Mouse (Mus musculus) kidney, adult 2 months (tissue): Measurements from ENCODE around the gene Ccdc65.

Experiments used
- CTCF ChIP-seq: fragments of 200-500 bp; conservative IDR thresholded peaks from 2 replicates; pipeline ENCODE4 v1.5.1; 2011; ENCODE audit warnings: low read depth, mild to moderate bottlenecking, control low read depth, low read length, moderate library complexity, mixed read lengths; ENCODE audit not compliant: insufficient read depth, insufficient read length
- POLR2A ChIP-seq: fragments of 200-500 bp; IDR thresholded peaks from one replicate; pipeline ENCODE4 v1.6.1; 2011; ENCODE audit warnings: low read depth, low read length, control low read depth

- TF ChIP-seq CTCF (no peak), POLR2A (no peak)
These were observed 24.1 kb downstream of the Ccdc65 start for GRCm38 (mm10) chr15:98732006-98732531.
